Mouse (Mus musculus): ENCODE measurements at regions not wholly inside any gene's neighbourhood (a gene's known extent, or its start where the extent isn't known, plus 50 kb on each side); places are given as distances from the start of the nearest gene placed in this dataset.

- DNase-seq = no peak
These were observed 371.5 kb upstream of the 4933412E24Rik start for GRCm38 (mm10) chr15:60387962-60388361.

More at GRCm38 (mm10) chr15:60387962-60388361, 371.5 kb upstream of the 4933412E24Rik start:
- intact Hi-C loops (cut with DNase I) = no loop called here

All from heart, postnatal 14 days (tissue).